Mouse (Mus musculus): ENCODE data around the gene Nrsn2. TPM values are rescaled to one million over a fixed set of nuclear protein-coding genes. Genes with fewer than 3 reads are reported as not detected.

Gene Nrsn2
- not detected for polyA plus RNA-seq (2017; shearing (Covaris generic))

DNA sequence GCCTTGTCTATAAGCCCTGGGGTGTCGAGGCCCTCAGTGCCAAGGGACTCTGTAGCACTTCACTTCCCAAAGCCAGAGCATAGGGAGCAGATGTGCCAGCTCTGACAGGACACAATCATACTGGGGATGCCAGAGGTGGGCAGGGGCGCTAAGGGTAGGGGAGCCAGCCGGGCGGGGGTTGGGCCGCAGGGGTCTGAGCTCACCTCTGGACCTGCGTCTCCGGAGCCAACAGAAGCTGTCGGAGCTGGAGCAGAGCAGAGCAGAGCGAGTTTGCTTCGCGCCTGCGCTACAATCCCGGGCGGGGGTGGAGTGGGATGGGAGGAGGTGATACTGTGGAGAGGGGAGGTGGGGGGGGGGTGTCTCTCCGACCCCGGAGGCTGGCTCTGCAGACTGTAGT lies at the start of gene Nrsn2:
Gene Nrsn2, minus strand, starts transcription at position 294 of the 397 bp plus-strand sequence.

DNA sequence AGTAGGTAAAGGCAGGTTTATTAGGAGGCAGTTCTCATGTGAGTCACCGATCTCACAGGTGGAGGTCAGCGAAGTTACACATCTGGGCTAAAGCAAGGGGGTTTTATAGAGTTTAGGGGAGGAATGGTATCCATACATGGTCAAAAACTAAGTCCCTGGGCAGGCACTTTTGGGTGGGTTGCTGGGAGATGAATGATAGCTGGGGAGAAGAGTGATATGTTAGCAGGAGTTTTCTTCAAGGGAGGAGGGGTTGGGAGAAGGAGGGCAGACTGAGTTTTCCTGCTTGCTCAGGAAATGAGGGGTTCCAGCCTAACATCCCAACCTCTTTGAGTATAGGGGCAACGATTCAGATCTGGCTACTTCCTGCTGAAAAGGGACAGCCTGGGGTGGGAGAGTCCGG lies 38.8 kb upstream of the Nrsn2 start, which contains the start of gene 6820408C15Rik:
Gene 6820408C15Rik, plus strand, starts transcription at position 301 of the 400 bp plus-strand sequence.

DNA sequence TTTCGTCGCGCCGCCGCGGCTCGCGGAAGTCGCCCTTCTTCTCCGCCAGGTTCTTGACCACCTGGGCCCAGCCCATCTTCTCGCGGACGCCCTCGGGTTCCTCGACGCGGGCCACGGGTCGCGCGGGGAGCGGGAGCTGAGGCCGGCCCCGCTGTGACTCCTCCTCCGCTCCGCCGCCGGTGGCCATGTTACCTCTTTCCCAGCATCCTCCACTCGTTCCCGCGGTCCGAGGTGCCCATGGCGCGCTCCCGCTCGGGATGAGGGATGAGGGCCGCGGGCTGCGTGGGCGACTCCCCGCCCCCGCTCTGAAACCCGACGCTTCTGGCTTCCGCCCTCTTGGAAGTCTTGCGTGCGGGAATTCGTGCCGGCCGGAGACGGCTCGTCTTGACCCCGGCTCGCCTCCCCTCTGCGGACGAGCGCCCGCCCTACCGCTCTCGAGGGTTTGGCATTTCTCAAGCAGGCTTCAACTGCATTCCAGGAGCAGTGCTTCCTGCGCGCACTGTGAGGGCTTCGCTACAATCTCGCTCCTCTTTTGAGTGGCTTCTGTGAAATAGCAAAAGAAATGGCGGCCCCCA lies 38.2 kb upstream of the Nrsn2 start, which contains the start of gene Zcchc3:
Gene Zcchc3, minus strand, starts transcription at position 437 of the 575 bp plus-strand sequence.

DNA sequence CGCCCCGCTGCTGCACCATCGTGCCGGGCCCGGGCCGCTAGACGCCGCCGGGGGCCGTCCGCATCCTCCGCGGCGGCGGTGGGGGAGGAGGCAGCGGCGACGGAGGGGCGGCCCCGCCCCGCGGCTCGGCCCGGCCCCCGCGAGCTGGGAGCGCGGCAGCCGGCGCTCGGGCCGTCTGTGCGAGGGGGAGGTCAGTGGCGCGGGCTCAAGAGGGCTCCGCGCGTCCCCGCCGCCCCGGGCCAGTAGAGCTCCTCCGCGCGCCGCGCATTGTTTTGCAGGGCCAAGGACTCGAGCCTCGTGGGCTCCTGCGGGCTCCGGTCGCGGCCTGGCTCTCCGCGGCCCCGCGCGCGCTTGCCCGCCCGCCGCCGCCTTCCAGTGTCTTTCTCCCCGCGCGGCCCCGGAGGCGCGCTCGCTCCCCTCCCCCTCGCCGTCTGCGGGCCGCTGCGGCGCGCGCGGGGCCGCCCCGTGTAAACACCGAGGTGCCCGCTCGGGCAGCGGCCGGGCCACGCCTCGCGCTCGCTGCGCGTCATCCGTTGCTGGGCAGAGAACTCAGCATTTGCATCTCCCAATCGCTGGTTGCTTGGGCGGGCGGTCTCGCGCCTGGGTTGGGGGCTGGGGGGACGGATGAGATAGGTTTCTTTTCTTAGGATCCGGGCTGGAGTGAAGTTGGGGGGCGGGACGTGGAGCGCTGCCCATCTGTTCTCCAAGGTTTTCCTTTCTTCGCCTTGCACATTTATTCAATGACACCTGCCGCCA lies 21.4 kb upstream of the Nrsn2 start, which contains the start of gene Sox12:
Gene Sox12, minus strand, starts transcription at position 384 of the 756 bp plus-strand sequence.

DNA sequence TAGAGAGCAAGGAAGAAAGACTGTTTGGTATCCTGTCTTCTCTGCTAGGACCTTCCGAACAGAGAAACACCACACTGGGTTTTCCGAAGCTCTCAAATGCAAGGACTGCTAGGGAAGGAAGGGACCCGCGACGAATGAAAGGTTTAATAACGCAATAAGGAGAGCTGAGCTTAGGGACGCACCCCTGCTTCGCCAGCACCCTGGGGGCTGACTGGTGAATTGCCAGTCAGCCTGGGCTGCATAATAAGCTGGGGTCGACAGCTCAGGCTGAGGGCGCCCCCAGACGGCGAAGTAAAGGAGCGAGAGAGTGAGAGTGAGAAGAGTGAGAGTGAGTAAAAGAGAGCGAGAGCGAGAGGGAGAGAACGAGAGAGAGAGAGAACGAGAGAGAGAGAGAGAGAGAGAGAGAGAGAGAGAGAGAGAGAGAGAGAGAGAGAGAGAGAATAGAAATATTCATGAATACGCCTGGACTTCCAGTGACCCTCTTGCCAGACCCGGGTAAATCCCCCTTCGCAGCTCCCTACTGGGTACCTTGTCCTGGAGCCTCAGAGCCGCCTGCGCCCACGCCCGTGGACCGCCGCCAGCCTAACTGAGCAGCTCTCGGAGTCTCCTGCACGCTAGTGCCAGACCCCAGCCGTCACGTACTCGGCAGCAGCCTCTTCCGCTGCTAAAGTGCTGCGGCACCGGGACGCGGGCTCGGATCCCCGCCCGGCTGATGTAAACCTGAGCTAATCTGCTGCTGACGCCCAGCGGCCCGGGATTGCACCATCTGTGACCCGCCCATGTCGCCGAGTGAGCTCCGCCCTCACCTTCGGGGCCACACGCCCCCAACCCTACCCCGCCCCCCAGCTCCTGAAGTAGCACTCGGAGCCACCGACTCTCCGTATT lies 32.9 kb downstream of the Nrsn2 start, which contains the start of gene Trib3:
Gene Trib3, minus strand, starts transcription at position 704 of the 885 bp plus-strand sequence.

DNA sequence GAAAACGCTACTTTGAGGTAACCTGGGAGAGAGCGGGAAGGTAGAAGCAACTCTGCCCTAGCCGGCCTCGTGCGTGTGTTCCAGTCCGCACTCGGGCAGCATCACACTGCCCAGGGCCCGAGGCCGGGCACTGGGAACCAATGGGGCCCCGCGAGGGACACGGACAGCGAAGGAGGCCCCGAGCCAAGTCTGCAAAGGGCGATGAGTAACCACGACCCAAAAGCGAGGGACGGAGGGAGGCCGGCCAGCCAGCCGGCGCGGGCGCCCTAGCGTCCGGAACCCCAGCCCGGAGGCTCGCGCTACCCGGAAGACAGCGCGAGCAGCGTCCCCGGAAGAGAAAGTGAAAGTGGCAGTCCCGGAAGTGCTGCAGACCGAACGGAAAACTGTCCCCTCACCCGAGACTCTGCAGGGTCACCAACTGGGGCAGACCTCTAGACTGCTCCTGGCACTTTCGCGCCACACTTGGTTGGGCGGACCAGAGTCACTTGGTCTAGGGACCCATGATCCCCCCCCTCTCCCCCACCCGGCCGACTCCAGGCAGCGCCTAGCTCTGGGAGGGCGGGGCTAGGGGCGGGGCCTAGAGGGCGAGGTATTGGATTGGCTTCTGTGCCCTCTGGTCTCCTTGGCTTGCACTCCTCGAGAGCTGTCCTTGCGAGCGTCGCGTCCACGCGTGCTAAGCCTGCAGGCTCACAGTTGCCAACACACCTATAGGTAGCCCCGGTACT lies 44.2 kb downstream of the Nrsn2 start, which contains the start of gene Rbck1:
Gene Rbck1, minus strand, starts transcription at position 553 of the 725 bp plus-strand sequence.

Other genes starting within 250 kb of the Nrsn2 start
- gene Tcf15, start 233.1 kb downstream of the Nrsn2 start, polyA plus RNA-seq (2017; shearing (Covaris generic)), result not detected
- 49.3 TPM for gene Csnk2a1, start 149.8 kb downstream of the Nrsn2 start, polyA plus RNA-seq (2017; shearing (Covaris generic))
- gene Tbc1d20, start 82.8 kb downstream of the Nrsn2 start, polyA plus RNA-seq (2017; shearing (Covaris generic)), result 50.9 TPM
- 400 TPM for gene Rbck1, start 44.0 kb downstream of the Nrsn2 start, polyA plus RNA-seq (2017; shearing (Covaris generic))
- 4.5 TPM for gene Trib3, start 32.6 kb downstream of the Nrsn2 start, polyA plus RNA-seq (2017; shearing (Covaris generic))
- 0.11 TPM for gene Sox12, start 21.4 kb upstream of the Nrsn2 start, polyA plus RNA-seq (2017; shearing (Covaris generic))
- 1.7 TPM for gene Zcchc3, start 38.4 kb upstream of the Nrsn2 start, polyA plus RNA-seq (2017; shearing (Covaris generic))
- not detected for gene 6820408C15Rik, start 38.9 kb upstream of the Nrsn2 start, polyA plus RNA-seq (2017; shearing (Covaris generic))
- gene Defb23, start 88.0 kb upstream of the Nrsn2 start, polyA plus RNA-seq (2017; shearing (Covaris generic)), result not detected
- gene Defb20, start 100.4 kb upstream of the Nrsn2 start, polyA plus RNA-seq (2017; shearing (Covaris generic)), result not detected
- gene Defb22, start 113.5 kb upstream of the Nrsn2 start, polyA plus RNA-seq (2017; shearing (Covaris generic)), result not detected
- not detected for gene Defb26, start 135.1 kb upstream of the Nrsn2 start, polyA plus RNA-seq (2017; shearing (Covaris generic))
- not detected for gene Defb28, start 141.6 kb upstream of the Nrsn2 start, polyA plus RNA-seq (2017; shearing (Covaris generic))
- gene Defb29, start 163.5 kb upstream of the Nrsn2 start, polyA plus RNA-seq (2017; shearing (Covaris generic)), result not detected
- not detected for gene Gm17416, start 192.7 kb upstream of the Nrsn2 start, polyA plus RNA-seq (2017; shearing (Covaris generic))
- not detected for gene Defb21, start 196.1 kb upstream of the Nrsn2 start, polyA plus RNA-seq (2017; shearing (Covaris generic))
- gene Defb19, start 203.7 kb upstream of the Nrsn2 start, polyA plus RNA-seq (2017; shearing (Covaris generic)), result not detected
- not detected for gene Defb45, start 222.8 kb upstream of the Nrsn2 start, polyA plus RNA-seq (2017; shearing (Covaris generic))
- not detected for gene Defb36, start 227.7 kb upstream of the Nrsn2 start, polyA plus RNA-seq (2017; shearing (Covaris generic))
- gene Defb25, start 246.4 kb upstream of the Nrsn2 start, polyA plus RNA-seq (2017; shearing (Covaris generic)), result not detected